Comparison of ENCODE assay signal across 9 mouse cellular contexts in the genomic region with DNA sequence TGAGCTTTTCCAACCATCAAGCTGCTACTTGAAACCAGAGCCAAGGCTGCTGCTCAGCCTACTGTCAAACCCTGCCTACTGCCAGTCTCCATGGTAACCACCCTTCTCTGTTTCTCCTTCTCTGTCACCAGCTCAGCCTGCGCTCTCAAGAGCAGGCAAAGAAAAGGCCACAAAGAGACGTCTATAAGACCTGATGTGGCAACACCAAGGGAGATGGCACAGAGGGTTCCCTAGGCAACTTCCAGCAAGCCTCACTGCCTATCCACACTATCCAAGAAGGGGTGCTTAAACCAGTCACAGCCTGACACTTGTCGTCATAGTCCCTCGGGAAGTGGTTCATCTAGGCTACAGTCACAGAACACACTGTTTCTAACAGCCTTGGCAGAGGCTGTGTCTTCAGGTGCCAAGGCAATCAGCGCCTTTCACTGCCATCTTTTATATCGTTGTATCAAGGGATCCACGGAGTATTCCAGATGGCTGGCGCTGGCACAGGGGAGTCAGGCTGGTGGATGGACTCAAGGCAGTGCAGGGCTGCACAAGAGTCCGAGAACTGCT. TPM values are rescaled to one million over a fixed set of nuclear protein-coding genes. Genes with fewer than 3 reads are reported as not detected.
DNase-seq lines count a peak whose midpoint lies in the region; ATAC-seq and TF ChIP-seq lines count a peak whose summit lies in the region.
"Had no signal": no experiment of that assay in that cellular context is flagged by ENCODE, and none has a peak within 500 bp of the region (broad histone marks: within the 10 kb centered on the region; RNA-seq: fewer than 3 reads in every experiment).

No protein-coding gene starts in this region.

- peaks cover 40% of the 10 kb centered on the region for H3K36me3 ChIP-seq in intestine, postnatal 0 days (ENCODE audit: control insufficient read depth, insufficient read depth)
- peaks cover 16% of the 10 kb centered on the region for H3K36me3 ChIP-seq in intestine, embryonic 15.5 days
- H3K36me3 ChIP-seq in hindbrain, postnatal 0 days (ENCODE audit: insufficient read depth, low read length) = peaks cover 22% of the 10 kb centered on the region; the same call in 1 of the 2 replicates
- peaks cover 7% of the 10 kb centered on the region; the same call in 1 of the 2 replicates for H3K36me3 ChIP-seq in midbrain, embryonic 11.5 days (ENCODE audit: control insufficient read depth, insufficient read depth, low read length)

- no peak overlapping the region for H3K4me3 ChIP-seq in intestine, postnatal 0 days (ENCODE audit: low read depth, low read length)
- H3K4me3 ChIP-seq in intestine, embryonic 15.5 days (replicated peaks) = no peak overlapping the region
- no peak overlapping the region for H3K4me3 ChIP-seq in hindbrain, postnatal 0 days (ENCODE audit: low read length)
- H3K4me3 ChIP-seq in midbrain, embryonic 11.5 days (ENCODE audit: low read depth, low read length) = no peak overlapping the region
- H3K4me3 ChIP-seq: erythroblast, embryonic 14.5 days had no signal

- 0 out of 2 replicates have a peak overlapping the region, but pooled peaks have one; percentile 15 for H3K27ac ChIP-seq in intestine, postnatal 0 days (ENCODE audit: low read depth, low read length)
- H3K27ac ChIP-seq in intestine, embryonic 15.5 days = no peak overlapping the region
- H3K27ac ChIP-seq in hindbrain, postnatal 0 days = peak overlapping the region; percentile 91
- 0 out of 2 replicates have a peak overlapping the region, but pooled peaks have one; percentile 25 for H3K27ac ChIP-seq in midbrain, embryonic 11.5 days (ENCODE audit: low read depth, low read length)

- ATAC-seq in intestine, postnatal 0 days = no peak
- no peak for ATAC-seq in intestine, embryonic 15.5 days
- peak; percentile 95 for ATAC-seq in hindbrain, postnatal 0 days
- peak; percentile 69 for ATAC-seq in midbrain, embryonic 11.5 days (ENCODE audit: low FRiP score)

- no peak for TF ChIP-seq CTCF in intestine, postnatal 0 days (IDR thresholded peaks at IDR 0.05; ENCODE audit: low read depth)
- no peak for TF ChIP-seq CTCF in hindbrain, postnatal 0 days (IDR thresholded peaks at IDR 0.05; ENCODE audit: low read depth)

- no peak overlapping the region for H3K4me2 ChIP-seq in intestine, postnatal 0 days (replicated peaks; ENCODE audit: low read depth)
- no peak overlapping the region for H3K4me2 ChIP-seq in intestine, embryonic 15.5 days (replicated peaks)
- H3K4me2 ChIP-seq in hindbrain, postnatal 0 days (ENCODE audit: low read depth, low read length) = 0 out of 2 replicates have a peak overlapping the region, but pooled peaks have one; percentile 8
- no peak overlapping the region for H3K4me2 ChIP-seq in midbrain, embryonic 11.5 days

- no peaks in the 10 kb centered on the region for H3K9me3 ChIP-seq in intestine, postnatal 0 days (ENCODE audit: control insufficient read depth)
- H3K9me3 ChIP-seq in intestine, embryonic 15.5 days = no peaks in the 10 kb centered on the region
- H3K9me3 ChIP-seq in hindbrain, postnatal 0 days (ENCODE audit: low read length) = no peaks in the 10 kb centered on the region
- no peaks in the 10 kb centered on the region for H3K9me3 ChIP-seq in midbrain, embryonic 11.5 days (ENCODE audit: control insufficient read depth, low read length)

- no peak overlapping the region for H3K9ac ChIP-seq in intestine, postnatal 0 days (ENCODE audit: low read depth, low read length)
- H3K9ac ChIP-seq in intestine, embryonic 15.5 days = no peak overlapping the region
- H3K9ac ChIP-seq in hindbrain, postnatal 0 days (replicated peaks; ENCODE audit: low read length) = 0 out of 2 replicates have a peak overlapping the region, but pooled peaks have one; percentile 15
- H3K9ac ChIP-seq in midbrain, embryonic 11.5 days (ENCODE audit: low read length) = no peak overlapping the region

- no peaks in the 10 kb centered on the region for H3K4me1 ChIP-seq in intestine, postnatal 0 days (replicated peaks; ENCODE audit: control insufficient read depth, insufficient read depth, low read length)
- no peaks in the 10 kb centered on the region for H3K4me1 ChIP-seq in intestine, embryonic 15.5 days (replicated peaks)
- peaks cover 18% of the 10 kb centered on the region for H3K4me1 ChIP-seq in hindbrain, postnatal 0 days (ENCODE audit: insufficient read depth, low read length)
- peaks cover 12% of the 10 kb centered on the region for H3K4me1 ChIP-seq in midbrain, embryonic 11.5 days (ENCODE audit: control insufficient read depth, insufficient read depth, low read length)

- H3K27me3 ChIP-seq in intestine, postnatal 0 days (replicated peaks; ENCODE audit: control insufficient read depth, insufficient read depth, low read length) = no peaks in the 10 kb centered on the region
- H3K27me3 ChIP-seq in intestine, embryonic 15.5 days (replicated peaks) = no peaks in the 10 kb centered on the region
- no peaks in the 10 kb centered on the region for H3K27me3 ChIP-seq in hindbrain, postnatal 0 days (ENCODE audit: insufficient read depth, low read length)
- no peaks in the 10 kb centered on the region for H3K27me3 ChIP-seq in midbrain, embryonic 11.5 days (ENCODE audit: control insufficient read depth, insufficient read depth, low read length)

- WGBS in intestine, postnatal 0 days = 79% methylated on average over 9 of the region's 9 CpGs
- 75% methylated on average over 9 of the region's 9 CpGs for whole genome bisulfite sequencing in intestine, embryonic 15.5 days
- 19% methylated on average over 9 of the region's 9 CpGs for WGBS in hindbrain, postnatal 0 days
- WGBS in midbrain, embryonic 11.5 days = 67% methylated on average over 9 of the region's 9 CpGs

- DNase-seq in cerebellum, postnatal 36 days = peak; percentile 66
- peak; percentile 94 for DNase-seq in hindbrain, postnatal 0 days (ENCODE audit: low spot score)
- DNase-seq in midbrain, embryonic 11.5 days (ENCODE audit: low spot score, missing footprints) = no peak
- DNase-seq in spleen, postnatal 4 days (ENCODE audit: low spot score in 2 of 2) = no peak
- no peak for DNase-seq in spleen, postnatal 36 days (ENCODE audit: low spot score in 2 of 2)
- no peak for DNase-seq in c-Kit-positive CD71-positive TER-119-positive erythroid progenitor cells, embryonic 14.5 days (ENCODE audit: low spot score)

RNA-seq across cellular contexts. Expression of gene Rpap3, which starts 33.3 kb away (rescaled TPM):
- polyA plus RNA-seq in intestine, postnatal 0 days (2015; fragmentation: Nextera tagmentation; extraction: Ambion mirVana) = 11.8 and 12.0 TPM in 2 replicates
- polyA plus RNA-seq in intestine, embryonic 15.5 days (2015; fragmentation: Nextera tagmentation; extraction: Ambion mirVana) = 19.8 and 24.0 TPM in 2 replicates
- total RNA-seq in hindbrain, postnatal 0 days (2014; rRNA removed) = 14.1 and 19.2 TPM in 2 replicates
- polyA plus RNA-seq in hindbrain, postnatal 0 days (2015; fragmentation: Nextera tagmentation; extraction: Ambion mirVana) = 38.1 and 41.6 TPM in 2 replicates
- polyA plus RNA-seq in midbrain, embryonic 11.5 days (2014; fragmentation: Nextera tagmentation; extraction: Ambion mirVana) = 56.4 and 57.4 TPM in 2 replicates

RNA-seq across cellular contexts. Expression of gene Endou, which starts 58.9 kb away (rescaled TPM):
- 0.40 and 0.42 TPM in 2 replicates for polyA plus RNA-seq in intestine, postnatal 0 days (2015; fragmentation: Nextera tagmentation; extraction: Ambion mirVana)
- 0.09 and 0.21 TPM in 2 replicates for polyA plus RNA-seq in intestine, embryonic 15.5 days (2015; fragmentation: Nextera tagmentation; extraction: Ambion mirVana)
- total RNA-seq in hindbrain, postnatal 0 days (2014; rRNA removed) = 0.10 TPM in 1 of 2 replicates, not detected in the other
- polyA plus RNA-seq in hindbrain, postnatal 0 days (2015; fragmentation: Nextera tagmentation; extraction: Ambion mirVana) = 0.44 and 0.49 TPM in 2 replicates
- polyA plus RNA-seq in midbrain, embryonic 11.5 days (2014; fragmentation: Nextera tagmentation; extraction: Ambion mirVana) = 0.18 and 0.32 TPM in 2 replicates
- polyA plus RNA-seq: erythroblast, embryonic 14.5 days had no signal

Comparison
In these comparisons a context has a peak if more than half of its experiments do, and no peak if none do; other contexts are left out.
1. ATAC-seq: peak in hindbrain, postnatal 0 days (single experiment) and midbrain, embryonic 11.5 days (single experiment); none in intestine, postnatal 0 days (single experiment) and intestine, embryonic 15.5 days (single experiment).
2. DNase-seq: peak in cerebellum, postnatal 36 days (2 of 2) and hindbrain, postnatal 0 days (single experiment); none in midbrain, embryonic 11.5 days (single experiment), spleen, postnatal 4 days (0 of 2), spleen, postnatal 36 days (0 of 2) and c-Kit-positive CD71-positive TER-119-positive erythroid progenitor cells, embryonic 14.5 days (single experiment).